Mouse (Mus musculus) cerebellum, adult 2 months (tissue): ENCODE results near the gene Pdlim1. TPM values are rescaled to one million over a fixed set of nuclear protein-coding genes. Genes with fewer than 3 reads are reported as not detected.

Experiments
- DNase-seq, 2 experiments: peaks; one replicate each; pipeline ENCODE4 v3.0.0; 2021
- H3K27ac ChIP-seq: fragments of 200-500 bp; 2 replicates; pipeline ENCODE4 v1.5.1; 2012; ENCODE audit warnings: low read length, control low read depth, inconsistent platforms; ENCODE audit not compliant: insufficient read depth
- H3K27me3 ChIP-seq: fragments of 200-500 bp; 2 replicates; pipeline ENCODE4 v1.6.1; 2012; ENCODE audit warnings: inconsistent platforms, mild to moderate bottlenecking, low read length, moderate library complexity; ENCODE audit not compliant: control insufficient read depth, insufficient read depth
- H3K4me1 ChIP-seq: fragments of 200-500 bp; 2 replicates; pipeline ENCODE4 v1.6.1; 2011; ENCODE audit warnings: low read length; ENCODE audit not compliant: control insufficient read depth, insufficient read depth
- H3K4me3 ChIP-seq: fragments of 200-500 bp; replicated peaks from 2 replicates; pipeline ENCODE3; 2011; ENCODE audit warnings: mild to moderate bottlenecking, low read depth, low read length, control low read depth; ENCODE audit not compliant: insufficient read depth
- CTCF ChIP-seq: fragments of 200-500 bp; IDR thresholded peaks from 2 replicates; pipeline ENCODE4 v1.5.1; 2011; ENCODE audit warnings: low read depth, mild to moderate bottlenecking, control low read depth, low read length, moderate library complexity, borderline replicate concordance; ENCODE audit not compliant: insufficient read depth
- POLR2A ChIP-seq: fragments of 200-500 bp; IDR thresholded peaks from 2 replicates; pipeline ENCODE4 v1.6.1; 2011; ENCODE audit warnings: low read length, control low read depth, borderline replicate concordance; ENCODE audit not compliant: insufficient read depth
- WGBS: fragments of 180-500 bp; shearing (Covaris S2); methylation state at CpG from one replicate; pipeline ENCODE4 v1.1.7; 2018; 5-methylcytosine and 5-hydroxymethylcytosine counted together
- polyA plus RNA-seq: library from polyadenylated mRNA; depleted of rRNA; stranded (reverse); fragments of >200 nt; gene quantifications from 2 replicates; pipeline ENCODE4 v1.2.3, GENCODE M21; 2012

Pdlim1 gene
- polyA plus RNA-seq, 1 experiment: 23.2 TPM

- WGBS: 28% methylated on average over 7 of the region's 7 CpGs
- peak; percentile 52 to 81 for DNase-seq
- Histone ChIP-seq H3K27ac (no peak overlapping the region), H3K4me1 (peaks cover 4% of the 10 kb centered on the region; the same call in 1 of the 2 replicates), H3K27me3 (no peaks in the 10 kb centered on the region), H3K4me3 (no peak overlapping the region)
- TF ChIP-seq POLR2A: no peak
- TF ChIP-seq CTCF: no peak
Measured at GRCm38 (mm10) chr19:40307550-40307949, 35.9 kb upstream of the Pdlim1 start.

GRCm38 (mm10) chr19:40306631-40307030, 35.0 kb upstream of the Pdlim1 start:
- DNase-seq: no peak
- WGBS: 88% methylated on average over 2 of the region's 2 CpGs
- H3K27me3 ChIP-seq: no peaks in the 10 kb centered on the region
- no peak overlapping the region for H3K27ac ChIP-seq
- TF ChIP-seq CTCF (no peak), POLR2A (no peak)
- no peak overlapping the region for H3K4me3 ChIP-seq
- peaks cover 4% of the 10 kb centered on the region; the same call in 1 of the 2 replicates for H3K4me1 ChIP-seq

GRCm38 (mm10) chr19:40305456-40305855, 33.8 kb upstream of the Pdlim1 start:
- no peaks in the 10 kb centered on the region for H3K27me3 ChIP-seq
- no peak for DNase-seq
- no peak for TF ChIP-seq CTCF
- no peak for TF ChIP-seq POLR2A
- H3K4me1 ChIP-seq: peaks cover 4% of the 10 kb centered on the region; the same call in 1 of the 2 replicates
- H3K4me3 ChIP-seq: no peak overlapping the region
- 79% methylated on average over 7 of the region's 7 CpGs for WGBS
- H3K27ac ChIP-seq: no peak overlapping the region

- Histone ChIP-seq H3K27ac (no peak overlapping the region), H3K4me1 (peaks cover 4% of the 10 kb centered on the region; the same call in 1 of the 2 replicates), H3K4me3 (no peak overlapping the region), H3K27me3 (no peaks in the 10 kb centered on the region; the same call in 1 of the 2 replicates)
- WGBS: 89% methylated on average over 9 of the region's 9 CpGs
- no peak for TF ChIP-seq POLR2A
- TF ChIP-seq CTCF: no peak
- no peak for DNase-seq
Measured at GRCm38 (mm10) chr19:40302916-40303315, 31.3 kb upstream of the Pdlim1 start.

- Histone ChIP-seq H3K27me3 (no peaks in the 10 kb centered on the region; the same call in 1 of the 2 replicates), H3K4me3 (no peak overlapping the region), H3K4me1 (peaks cover 2% of the 10 kb centered on the region; the same call in 1 of the 2 replicates), H3K27ac (no peak overlapping the region)
- 94% methylated on average over 5 of the region's 5 CpGs for WGBS
- no peak for DNase-seq
- no peak for TF ChIP-seq CTCF
- TF ChIP-seq POLR2A: no peak
Measured at GRCm38 (mm10) chr19:40302477-40302876, 30.8 kb upstream of the Pdlim1 start.

- TF ChIP-seq CTCF (no peak), POLR2A (no peak)
- Histone ChIP-seq H3K27ac (no peak overlapping the region), H3K4me1 (no peaks in the 10 kb centered on the region), H3K27me3 (no peaks in the 10 kb centered on the region; the same call in 1 of the 2 replicates), H3K4me3 (no peak overlapping the region)
- 59% methylated on average over 12 of the region's 12 CpGs for WGBS
- DNase-seq: no peak
Measured at GRCm38 (mm10) chr19:40299983-40300759, 28.5 kb upstream of the Pdlim1 start.

GRCm38 (mm10) chr19:40299182-40299581, 27.5 kb upstream of the Pdlim1 start:
- no peaks in the 10 kb centered on the region; the same call in 1 of the 2 replicates for H3K27me3 ChIP-seq
- H3K27ac ChIP-seq: no peak overlapping the region
- H3K4me3 ChIP-seq: no peak overlapping the region
- DNase-seq: no peak
- WGBS: 90% methylated on average over 6 of the region's 6 CpGs
- TF ChIP-seq POLR2A: no peak
- TF ChIP-seq CTCF: no peak
- peaks cover 4% of the 10 kb centered on the region for H3K4me1 ChIP-seq

GRCm38 (mm10) chr19:40298574-40298973, 26.9 kb upstream of the Pdlim1 start:
- no peak for DNase-seq
- 72% methylated on average over 2 of the region's 2 CpGs for WGBS
- no peak overlapping the region for H3K4me3 ChIP-seq
- H3K27ac ChIP-seq: no peak overlapping the region
- TF ChIP-seq CTCF (no peak), POLR2A (no peak)
- no peaks in the 10 kb centered on the region; the same call in 1 of the 2 replicates for H3K27me3 ChIP-seq
- H3K4me1 ChIP-seq: peaks cover 9% of the 10 kb centered on the region
